Mouse (Mus musculus) kidney, postnatal 0 days (tissue): ENCODE data around the gene Mrps9. TPM values are rescaled to one million over a fixed set of nuclear protein-coding genes. Genes with fewer than 3 reads are reported as not detected.
A peak's percentile ranks its signal among the peaks of the same experiment; 100 is the strongest.

ENCODE experiments used
- ATAC-seq: fragments of 200-750 bp; cut with Nextera tagmentation; replicated peaks from 2 replicates; pipeline ENCODE4 v1.8.0; 2017; ENCODE audit warnings: low read depth, moderate number of reproducible peaks, moderate TSS enrichment, moderate library complexity; ENCODE audit not compliant: low FRiP score
- DNase-seq: peaks from one replicate; pipeline ENCODE4 v3.0.0-alpha.2; 2016; ENCODE audit warnings: low spot score
- H3K27ac ChIP-seq: fragments of 300-500 bp; sonication (generic); 2 replicates; pipeline ENCODE4 v1.5.1; 2014; ENCODE audit warnings: mild to moderate bottlenecking
- H3K27me3 ChIP-seq: fragments of 300-500 bp; sonication (generic); 2 replicates; pipeline ENCODE4 v1.6.1; 2014; ENCODE audit warnings: low read length, mixed read lengths; ENCODE audit not compliant: insufficient read depth
- H3K36me3 ChIP-seq: fragments of 300-500 bp; sonication (generic); 2 replicates; pipeline ENCODE4 v1.6.1; 2014; ENCODE audit warnings: low read length, mixed read lengths; ENCODE audit not compliant: insufficient read depth
- H3K4me1 ChIP-seq: fragments of 300-500 bp; sonication (generic); replicated peaks from 2 replicates; pipeline ENCODE4 v1.6.1; 2014; ENCODE audit warnings: antibody characterized with exemption, low read length, mixed read lengths; ENCODE audit not compliant: insufficient read depth
- H3K4me2 ChIP-seq: fragments of 300-500 bp; sonication (generic); 2 replicates; pipeline ENCODE4 v1.6.1; 2014; ENCODE audit warnings: mild to moderate bottlenecking, low read length, moderate library complexity, mixed read lengths
- H3K4me3 ChIP-seq: fragments of 300-500 bp; sonication (generic); replicated peaks from 2 replicates; pipeline ENCODE4 v1.5.1; 2014; ENCODE audit warnings: low read depth, low read length
- H3K9ac ChIP-seq: fragments of 300-500 bp; sonication (generic); 2 replicates; pipeline ENCODE4 v1.6.1; 2014; ENCODE audit warnings: low read depth, low read length
- H3K9me3 ChIP-seq: fragments of 300-500 bp; sonication (generic); replicated peaks from 2 replicates; pipeline ENCODE4 v1.6.1; 2016; ENCODE audit warnings: low read length, inconsistent platforms, mixed read lengths
- CTCF ChIP-seq: IDR thresholded peaks from 2 replicates; pipeline ENCODE4 v1.5.1; 2016; ENCODE audit warnings: antibody characterized with exemption, low read depth, mild to moderate bottlenecking, moderate library complexity
- WGBS: fragments of 180-500 bp; shearing (Covaris S2); extraction: QIAGEN DNeasy Blood & Tissue Kit; methylation state at CpG from one replicate; pipeline ENCODE4 v1.1.7; 2014; 5-methylcytosine and 5-hydroxymethylcytosine counted together
- polyA plus RNA-seq: library from polyadenylated mRNA; unstranded; fragments of >200 nt; fragmentation: Nextera tagmentation; extraction: Ambion mirVana; gene quantifications from 2 replicates; pipeline ENCODE4 v1.2.1, GENCODE M21; 2015

Mrps9 gene
- polyA plus RNA-seq, 1 experiment from 2014 or later, result 56.4 TPM

GRCm38 (mm10) chr1:42865336-42865939 is 14.4 kb downstream of the Mrps9 start:
- H3K9ac ChIP-seq, result no peak overlapping the region
- H3K9me3 ChIP-seq, result no peaks in the 10 kb centered on the region
- no peak overlapping the region for H3K4me3 ChIP-seq
- no peak overlapping the region for H3K27ac ChIP-seq
- H3K4me2 ChIP-seq, result no peak overlapping the region
- H3K36me3 ChIP-seq, result 0 out of 2 replicates have a peak, but pooled peaks cover 12% of the 10 kb centered on the region
- no peak for TF ChIP-seq CTCF
- ATAC-seq, result 0 out of 2 replicates have a peak, but pooled peaks have one; percentile 33
- DNase-seq, result no peak
- H3K27me3 ChIP-seq, result no peaks in the 10 kb centered on the region
- WGBS, result 93% methylated on average over 4 of the region's 4 CpGs
- H3K4me1 ChIP-seq, result no peaks in the 10 kb centered on the region

DNA sequence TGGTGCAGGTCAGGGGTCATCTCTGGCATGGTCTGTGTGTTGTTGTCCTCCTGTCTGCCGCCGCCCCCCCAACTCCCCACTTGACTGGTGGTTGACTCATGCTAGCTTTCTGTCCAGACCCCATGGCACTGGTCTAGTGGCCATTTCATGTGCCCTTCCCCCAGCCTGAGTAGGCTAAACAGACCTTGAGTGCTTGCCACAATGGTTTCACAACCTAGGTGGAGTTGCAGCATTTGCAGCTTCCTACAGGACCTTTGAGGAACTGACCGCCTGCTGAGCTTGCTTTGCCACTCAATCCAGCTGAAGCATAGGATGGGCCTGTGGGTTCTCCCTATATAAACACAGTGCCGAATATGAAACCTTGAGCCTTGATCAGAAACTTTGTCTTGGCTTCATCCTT is 15.0 kb downstream of the Mrps9 start:
- Histone ChIP-seq H3K9ac (no peak overlapping the region), H3K27ac (no peak overlapping the region), H3K4me1 (no peaks in the 10 kb centered on the region), H3K4me2 (no peak overlapping the region), H3K9me3 (no peaks in the 10 kb centered on the region), H3K27me3 (no peaks in the 10 kb centered on the region), H3K4me3 (no peak overlapping the region), H3K36me3 (0 out of 2 replicates have a peak, but pooled peaks cover 12% of the 10 kb centered on the region)
- DNase-seq (no peak), ATAC-seq (no peak)
- TF ChIP-seq CTCF, result no peak
- 97% methylated on average over 4 of the region's 4 CpGs for WGBS

DNA sequence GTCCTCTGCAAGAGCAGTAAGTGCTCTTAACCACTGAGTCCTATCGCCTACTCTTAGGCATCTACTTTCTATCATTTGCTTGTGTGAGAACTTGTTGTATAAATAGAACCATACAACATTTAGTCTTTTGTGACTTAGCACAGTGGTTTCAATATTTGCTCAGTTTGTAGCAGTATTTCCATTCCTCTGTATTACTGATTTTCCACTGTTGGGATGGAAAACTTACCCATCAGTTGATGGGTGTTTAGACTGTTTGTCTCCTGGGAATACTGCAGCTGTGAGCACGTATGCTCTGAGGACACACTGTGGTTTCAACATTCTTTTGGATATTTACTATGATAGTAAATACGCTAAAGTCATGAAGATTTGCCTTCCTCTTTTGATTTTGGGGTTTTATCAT is 16.2 kb downstream of the Mrps9 start:
- Histone ChIP-seq H3K27ac (no peak overlapping the region), H3K27me3 (no peaks in the 10 kb centered on the region), H3K4me1 (no peaks in the 10 kb centered on the region), H3K9ac (no peak overlapping the region), H3K4me2 (no peak overlapping the region), H3K9me3 (no peaks in the 10 kb centered on the region), H3K36me3 (0 out of 2 replicates have a peak, but pooled peaks cover 12% of the 10 kb centered on the region), H3K4me3 (no peak overlapping the region)
- DNase-seq, result no peak
- no peak for TF ChIP-seq CTCF
- ATAC-seq, result no peak
- 97% methylated on average over 3 of the region's 3 CpGs for WGBS

GRCm38 (mm10) chr1:42874174-42874573 is 23.1 kb downstream of the Mrps9 start:
- no peaks in the 10 kb centered on the region for H3K4me1 ChIP-seq
- H3K4me3 ChIP-seq, result no peak overlapping the region
- no peaks in the 10 kb centered on the region for H3K27me3 ChIP-seq
- H3K9me3 ChIP-seq, result no peaks in the 10 kb centered on the region
- no peak overlapping the region for H3K9ac ChIP-seq
- DNase-seq (no peak), ATAC-seq (no peak)
- WGBS, result 76% methylated on average over 2 of the region's 2 CpGs
- H3K4me2 ChIP-seq, result no peak overlapping the region
- TF ChIP-seq CTCF, result no peak
- H3K27ac ChIP-seq, result no peak overlapping the region
- H3K36me3 ChIP-seq, result no peaks in the 10 kb centered on the region

- WGBS, result 76% methylated on average over 5 of the region's 5 CpGs
- Histone ChIP-seq H3K36me3 (peaks cover 3% of the 10 kb centered on the region; the same call in 1 of the 2 replicates), H3K4me3 (no peak overlapping the region), H3K4me2 (no peak overlapping the region), H3K4me1 (no peaks in the 10 kb centered on the region), H3K27me3 (no peaks in the 10 kb centered on the region), H3K27ac (no peak overlapping the region), H3K9ac (no peak overlapping the region), H3K9me3 (no peaks in the 10 kb centered on the region)
- no peak for DNase-seq
- TF ChIP-seq CTCF, result no peak
- ATAC-seq, result no peak
Measured at GRCm38 (mm10) chr1:42875271-42875670, 24.2 kb downstream of the Mrps9 start.

- Histone ChIP-seq H3K27ac (no peak overlapping the region), H3K4me1 (no peaks in the 10 kb centered on the region), H3K9ac (no peak overlapping the region), H3K9me3 (no peaks in the 10 kb centered on the region), H3K36me3 (peaks cover 4% of the 10 kb centered on the region; the same call in 1 of the 2 replicates), H3K4me2 (no peak overlapping the region), H3K27me3 (no peaks in the 10 kb centered on the region), H3K4me3 (no peak overlapping the region)
- TF ChIP-seq CTCF, result no peak
- 85% methylated on average over 4 of the region's 4 CpGs for WGBS
- ATAC-seq, result no peak
- DNase-seq, result no peak
Measured at GRCm38 (mm10) chr1:42876463-42877093, 25.5 kb downstream of the Mrps9 start.

GRCm38 (mm10) chr1:42877264-42877663 is 26.2 kb downstream of the Mrps9 start:
- no peak overlapping the region for H3K4me3 ChIP-seq
- H3K9ac ChIP-seq, result no peak overlapping the region
- no peak overlapping the region for H3K4me2 ChIP-seq
- H3K9me3 ChIP-seq, result no peaks in the 10 kb centered on the region
- H3K36me3 ChIP-seq, result peaks cover 4% of the 10 kb centered on the region; the same call in 1 of the 2 replicates
- no peaks in the 10 kb centered on the region for H3K4me1 ChIP-seq
- H3K27me3 ChIP-seq, result no peaks in the 10 kb centered on the region
- DNase-seq (no peak), ATAC-seq (no peak)
- TF ChIP-seq CTCF, result no peak
- 43% methylated on average over 10 of the region's 10 CpGs for WGBS
- H3K27ac ChIP-seq, result no peak overlapping the region
